Mouse (Mus musculus) neural tube, embryonic 14.5 days (tissue): ENCODE measurements around the gene Tor1aip1. TPM values are rescaled to one million over a fixed set of nuclear protein-coding genes. Genes with fewer than 3 reads are reported as not detected.
"Not testable (repeated sequence)": the region's sequence is repeated elsewhere in the genome, so short reads cannot be mapped to it uniquely, and the experiment has no call there.

Experiments
- ATAC-seq: fragments of 200-750 bp; cut with Nextera tagmentation; 2 replicates; pipeline ENCODE4 v1.8.0; 2017; ENCODE audit warnings: low read depth, mild to moderate bottlenecking, moderate TSS enrichment, moderate library complexity
- H3K27ac ChIP-seq: fragments of 300-500 bp; sonication (generic); 2 replicates; pipeline ENCODE4 v1.5.1; 2014; ENCODE audit warnings: low read depth, mild to moderate bottlenecking, control low read depth, low read length, moderate library complexity, mixed read lengths
- H3K27me3 ChIP-seq: fragments of 300-500 bp; sonication (generic); 2 replicates; pipeline ENCODE4 v1.6.1; 2014; ENCODE audit warnings: low read length; ENCODE audit not compliant: control insufficient read depth, insufficient read depth
- H3K36me3 ChIP-seq: fragments of 300-500 bp; sonication (generic); 2 replicates; pipeline ENCODE4 v1.6.1; 2014; ENCODE audit warnings: low read length, mixed read lengths; ENCODE audit not compliant: control insufficient read depth, insufficient read depth
- H3K4me1 ChIP-seq: fragments of 300-500 bp; sonication (generic); 2 replicates; pipeline ENCODE4 v1.6.1; 2014; ENCODE audit warnings: low read length; ENCODE audit not compliant: control insufficient read depth, insufficient read depth
- H3K4me2 ChIP-seq: fragments of 300-500 bp; sonication (generic); 2 replicates; pipeline ENCODE4 v1.6.1; 2014; ENCODE audit warnings: mild to moderate bottlenecking, low read depth, low read length, control low read depth
- H3K4me3 ChIP-seq: fragments of 300-500 bp; sonication (generic); 2 replicates; pipeline ENCODE4 v1.5.1; 2014; ENCODE audit warnings: low read depth, low read length, control low read depth, mixed read lengths
- H3K9ac ChIP-seq: fragments of 300-500 bp; sonication (generic); replicated peaks from 2 replicates; pipeline ENCODE4 v1.6.1; 2014; ENCODE audit warnings: low read depth, mild to moderate bottlenecking, control low read depth, low read length, mixed read lengths
- H3K9me3 ChIP-seq: fragments of 300-500 bp; sonication (generic); 2 replicates; pipeline ENCODE4 v1.6.1; 2016; ENCODE audit warnings: low read length; ENCODE audit not compliant: control insufficient read depth
- WGBS: fragments of 180-500 bp; shearing (Covaris S2); extraction: QIAGEN DNeasy Blood & Tissue Kit; methylation state at CpG from one replicate; pipeline ENCODE4 v1.1.7; 2014; 5-methylcytosine and 5-hydroxymethylcytosine counted together
- polyA plus RNA-seq: library from polyadenylated mRNA; unstranded; fragments of >200 nt; fragmentation: Nextera tagmentation; extraction: Ambion mirVana; gene quantifications from 2 replicates; pipeline ENCODE4 v1.2.1, GENCODE M21; 2014

The Tor1aip1 gene
- polyA plus RNA-seq, 1 experiment from 2014 or later = 21.5 TPM

GRCm38 (mm10) chr1:156062193-156062592 lies 25.9 kb upstream of the Tor1aip1 start:
- Histone ChIP-seq H3K4me2 (no peak overlapping the region), H3K4me1 (no peaks in the 10 kb centered on the region), H3K27me3 (no peaks in the 10 kb centered on the region), H3K9ac (no peak overlapping the region), H3K27ac (no peak overlapping the region), H3K36me3 (peaks cover 20% of the 10 kb centered on the region), H3K4me3 (no peak overlapping the region), H3K9me3 (no peaks in the 10 kb centered on the region)
- no peak for ATAC-seq
- 88% methylated on average over 4 of the region's 4 CpGs for WGBS

GRCm38 (mm10) chr1:156058207-156058606 lies 21.9 kb upstream of the Tor1aip1 start:
- H3K27me3 ChIP-seq = no peaks in the 10 kb centered on the region
- H3K9me3 ChIP-seq = no peaks in the 10 kb centered on the region
- H3K4me3 ChIP-seq = no peak overlapping the region
- WGBS = 98% methylated on average over 2 of the region's 2 CpGs
- H3K4me1 ChIP-seq = no peaks in the 10 kb centered on the region
- no peak overlapping the region for H3K4me2 ChIP-seq
- H3K27ac ChIP-seq = no peak overlapping the region
- H3K9ac ChIP-seq = no peak overlapping the region
- H3K36me3 ChIP-seq = peaks cover 8% of the 10 kb centered on the region; the same call in 1 of the 2 replicates
- no peak for ATAC-seq

- Histone ChIP-seq H3K9me3 (no peaks in the 10 kb centered on the region), H3K4me1 (peaks cover 11% of the 10 kb centered on the region), H3K9ac (no peak overlapping the region), H3K4me3 (no peak overlapping the region), H3K36me3 (peaks cover 11% of the 10 kb centered on the region), H3K4me2 (no peak overlapping the region), H3K27ac (no peak overlapping the region), H3K27me3 (no peaks in the 10 kb centered on the region)
- no peak for ATAC-seq
- 79% methylated on average over 3 of the region's 3 CpGs for WGBS
These were observed 10.4 kb upstream of the Tor1aip1 start for GRCm38 (mm10) chr1:156046688-156047087.

- no peak overlapping the region for H3K27ac ChIP-seq
- ATAC-seq = no peak
- 76% methylated on average over 5 of the region's 5 CpGs for WGBS
These were observed 7.9 kb upstream of the Tor1aip1 start for GRCm38 (mm10) chr1:156044211-156044611.

GRCm38 (mm10) chr1:156043027-156043426 lies 6.7 kb upstream of the Tor1aip1 start:
- no peak overlapping the region for H3K9ac ChIP-seq
- WGBS = 22% methylated on average over 4 of the region's 4 CpGs
- H3K27ac ChIP-seq = no peak overlapping the region
- ATAC-seq = no peak
- H3K4me2 ChIP-seq = no peak overlapping the region
- H3K9me3 ChIP-seq = no peaks in the 10 kb centered on the region
- H3K4me1 ChIP-seq = peaks cover 15% of the 10 kb centered on the region
- H3K36me3 ChIP-seq = peaks cover 3% of the 10 kb centered on the region; the same call in 1 of the 2 replicates
- H3K27me3 ChIP-seq = no peaks in the 10 kb centered on the region
- H3K4me3 ChIP-seq = no peak overlapping the region

More at GRCm38 (mm10) chr1:156044211-156044611, 7.9 kb upstream of the Tor1aip1 start:
- peaks cover 15% of the 10 kb centered on the region for H3K4me1 ChIP-seq
- no peak overlapping the region for H3K4me2 ChIP-seq
- H3K9me3 ChIP-seq = no peaks in the 10 kb centered on the region
- H3K36me3 ChIP-seq = peaks cover 3% of the 10 kb centered on the region; the same call in 1 of the 2 replicates
- no peaks in the 10 kb centered on the region for H3K27me3 ChIP-seq
- no peak overlapping the region for H3K4me3 ChIP-seq
- no peak overlapping the region for H3K9ac ChIP-seq

GRCm38 (mm10) chr1:156042481-156042880 lies 6.2 kb upstream of the Tor1aip1 start:
- H3K27ac ChIP-seq = no peak overlapping the region
- H3K9ac ChIP-seq = no peak overlapping the region
- H3K4me3 ChIP-seq = no peak overlapping the region
- peaks cover 3% of the 10 kb centered on the region; the same call in 1 of the 2 replicates for H3K36me3 ChIP-seq
- 94% methylated on average over 5 of the region's 5 CpGs for WGBS
- no peak for ATAC-seq
- H3K27me3 ChIP-seq = no peaks in the 10 kb centered on the region
- H3K4me2 ChIP-seq = peak overlapping the region; percentile 63; the same call in 1 of the 2 replicates
- H3K4me1 ChIP-seq = peaks cover 15% of the 10 kb centered on the region
- H3K9me3 ChIP-seq = no peaks in the 10 kb centered on the region

- Histone ChIP-seq H3K4me1 (peaks cover 15% of the 10 kb centered on the region), H3K4me3 (peak overlapping the region; percentile 59), H3K27me3 (no peaks in the 10 kb centered on the region), H3K36me3 (peaks cover 3% of the 10 kb centered on the region; the same call in 1 of the 2 replicates), H3K9ac (no peak overlapping the region), H3K4me2 (peak overlapping the region; percentile 63), H3K27ac (no peak overlapping the region), H3K9me3 (no peaks in the 10 kb centered on the region)
- WGBS = 56% methylated on average over 7 of the region's 7 CpGs
- no peak for ATAC-seq
These were observed 5.4 kb upstream of the Tor1aip1 start for GRCm38 (mm10) chr1:156041451-156042241.

- Histone ChIP-seq H3K4me1 (peaks cover 15% of the 10 kb centered on the region), H3K9ac (peak overlapping the region; percentile 48; the same call in 1 of the 2 replicates), H3K4me3 (peak overlapping the region; percentile 59), H3K9me3 (no peaks in the 10 kb centered on the region), H3K27me3 (no peaks in the 10 kb centered on the region), H3K36me3 (peaks cover 3% of the 10 kb centered on the region; the same call in 1 of the 2 replicates), H3K27ac (no peak overlapping the region), H3K4me2 (peak overlapping the region; percentile 63)
- ATAC-seq = peak; percentile 83
- 2% methylated on average over 22 of the region's 22 CpGs for WGBS
These were observed 4.6 kb upstream of the Tor1aip1 start for GRCm38 (mm10) chr1:156040731-156041401.

- not testable (repeated sequence) for H3K9me3 ChIP-seq, H3K4me2 ChIP-seq, H3K27ac ChIP-seq, H3K9ac ChIP-seq, H3K4me3 ChIP-seq, H3K27me3 ChIP-seq, H3K36me3 ChIP-seq, ATAC-seq
- H3K4me1 ChIP-seq = peaks cover 16% of the 10 kb centered on the region
- 69% methylated on average over 7 of the region's 7 CpGs for WGBS
These were observed 3.7 kb upstream of the Tor1aip1 start for GRCm38 (mm10) chr1:156039989-156040388.
